ENCODE assay signal across 8 mouse cellular contexts in the genomic region with DNA sequence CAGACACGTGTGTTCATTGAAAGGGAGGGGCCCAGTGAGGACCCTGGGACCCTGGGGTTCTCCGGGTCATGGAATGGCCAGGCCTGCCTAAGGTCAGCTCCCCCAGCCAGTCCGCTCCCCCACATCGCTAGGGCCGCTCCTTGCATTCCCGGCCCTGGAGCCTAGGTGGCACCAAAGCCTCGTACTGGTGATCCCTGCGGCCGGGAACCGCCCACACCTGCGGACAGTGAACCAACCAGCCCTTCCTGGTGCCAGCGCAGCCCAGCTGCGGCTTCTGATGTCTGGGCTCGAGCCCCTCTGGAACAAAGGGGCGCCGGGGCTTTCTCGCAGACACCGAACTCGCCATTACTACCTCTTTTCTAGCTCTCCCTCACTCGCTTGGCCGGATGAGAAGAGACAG. TPM values are rescaled to one million over a fixed set of nuclear protein-coding genes. Genes with fewer than 3 reads are reported as not detected.
A peak's percentile ranks its signal among the peaks of the same experiment; 100 is the strongest.
DNase-seq lines count a peak whose midpoint lies in the region; ATAC-seq lines count a peak whose summit lies in the region.

No protein-coding gene starts in this region.

- under 1% methylated on average over 21 of the region's 21 CpGs for WGBS in hindbrain, embryonic 10.5 days

- H3K4me1 ChIP-seq in hindbrain, embryonic 10.5 days (replicated peaks), result peaks cover 44% of the 10 kb centered on the region

- peaks cover 71% of the 10 kb centered on the region for H3K27me3 ChIP-seq in hindbrain, embryonic 10.5 days (ENCODE audit: insufficient read depth, poor library complexity, severe bottlenecking)

- DNase-seq in NIH3T3 (ENCODE audit: low read depth), result peak; percentile 88
- peak; percentile 59 for DNase-seq in cerebellum, adult 9-11 months
- peak; percentile 89 for DNase-seq in hindbrain, embryonic 10.5 days (ENCODE audit: low spot score)
- DNase-seq in layer of hippocampus, postnatal 14 days (ENCODE audit: low spot score in 2 of 2), result peak; percentile 36 to 40
- peak; percentile 87 for DNase-seq in lung, postnatal 10 days
- DNase-seq in ovary, postnatal 36 days (ENCODE audit: low spot score), result peak; percentile 80
- DNase-seq in thymus, postnatal 14 days, result peak; percentile 68

- peak overlapping the region; percentile 53 for H3K4me3 ChIP-seq in hindbrain, embryonic 10.5 days

- no peaks in the 10 kb centered on the region for H3K9me3 ChIP-seq in hindbrain, embryonic 10.5 days

- ATAC-seq in frontal cortex, adult (ENCODE audit: low TSS enrichment), result peak; percentile 67; the same call in 1 of the 2 replicates

- H3K36me3 ChIP-seq in hindbrain, embryonic 10.5 days, result no peaks in the 10 kb centered on the region

- no peak overlapping the region for H3K27ac ChIP-seq in hindbrain, embryonic 10.5 days

RNA-seq across cellular contexts. Expression of a gene that starts 1.1 kb away (rescaled TPM):
- 0.37 and 0.63 TPM in 2 replicates for polyA plus RNA-seq in hindbrain, embryonic 10.5 days (2016; fragmentation: Nextera tagmentation; extraction: Ambion mirVana)
- under 1 TPM in 1 of 2 experiments, not detected in 1; 0.37 TPM for total RNA-seq in layer of hippocampus, postnatal 14 days (2021)

Comparison
In these comparisons a context has a peak if more than half of its experiments do, and no peak if none do; other contexts are left out.
1. DNase-seq: peak in every context shown above with its lines; median percentile 89 in hindbrain, embryonic 10.5 days; 88 in NIH3T3; 87 in lung, postnatal 10 days; 80 in ovary, postnatal 36 days; 68 in thymus, postnatal 14 days; 59 in cerebellum, adult 9-11 months; 38 in layer of hippocampus, postnatal 14 days.